Mouse (Mus musculus) MEL (cell line): ENCODE results near the gene Esrra. TPM values are rescaled to one million over a fixed set of nuclear protein-coding genes. Genes with fewer than 3 reads are reported as not detected.
A peak's percentile ranks its signal among the peaks of the same experiment; 100 is the strongest.

Experiments used
- DNase-seq: peaks from one replicate; pipeline ENCODE4 v3.0.0; 2011; ENCODE audit warnings: low read depth, low spot score
- H3K27ac ChIP-seq: 2 replicates; pipeline ENCODE4 v1.5.1; 2012; ENCODE audit warnings: low read depth, mild to moderate bottlenecking, control low read depth, low read length, moderate library complexity; ENCODE audit not compliant: control insufficient read depth
- H3K27me3 ChIP-seq, 2 experiments: fragments of 150-350 bp in 1 of 2; sonication (generic) in 1 of 2; 2 replicates each; pipeline ENCODE4 v1.6.1; 2012; ENCODE audit warnings: low read length in 2 of 2, mild to moderate bottlenecking in 2 of 2, improper control_type of control experiment in 1 of 2, moderate library complexity in 1 of 2; ENCODE audit not compliant: insufficient read depth in 2 of 2, control insufficient read depth in 1 of 2
- H3K36me3 ChIP-seq, 2 experiments: 2 replicates each; pipeline ENCODE4 v1.6.1; 2012 to 2014; ENCODE audit warnings: low read length in 2 of 2, improper control_type of control experiment in 1 of 2, inconsistent platforms in 1 of 2, mild to moderate bottlenecking in 1 of 2; ENCODE audit not compliant: insufficient read depth in 2 of 2, control insufficient read depth in 1 of 2
- H3K4me1 ChIP-seq, 2 experiments: fragments of 150-350 bp in 1 of 2; sonication (generic) in 1 of 2; 2 replicates each; pipeline ENCODE4 v1.6.1; 2012; ENCODE audit warnings: low read length in 2 of 2, improper control_type of control experiment in 1 of 2, mild to moderate bottlenecking in 1 of 2; ENCODE audit not compliant: insufficient read depth in 2 of 2, control insufficient read depth in 1 of 2
- H3K4me3 ChIP-seq, 2 experiments: fragments of 150-350 bp in 1 of 2; sonication (generic) in 1 of 2; 2 replicates each; pipeline ENCODE4 v1.5.1; 2012; ENCODE audit warnings: low read depth in 2 of 2, low read length in 2 of 2, mild to moderate bottlenecking in 2 of 2, moderate library complexity in 2 of 2, control low read depth in 1 of 2, improper control_type of control experiment in 1 of 2; ENCODE audit not compliant: control insufficient read depth in 1 of 2, insufficient read depth in 1 of 2
- H3K79me2 ChIP-seq: 2 replicates; pipeline ENCODE4 v1.6.1; 2012; ENCODE audit warnings: mild to moderate bottlenecking, low read length, moderate library complexity; ENCODE audit not compliant: control insufficient read depth, poor library complexity, insufficient read depth
- H3K9ac ChIP-seq: 2 replicates; pipeline ENCODE4 v1.6.1; 2012; ENCODE audit warnings: low read depth, mild to moderate bottlenecking, control low read depth, low read length, moderate library complexity; ENCODE audit not compliant: control insufficient read depth, poor library complexity, severe bottlenecking
- H3K9me3 ChIP-seq: fragments of 150-350 bp; sonication (generic); replicated peaks from 2 replicates; pipeline ENCODE4 v1.6.1; 2012; ENCODE audit warnings: mild to moderate bottlenecking, low read length, improper control_type of control experiment, moderate library complexity; ENCODE audit not compliant: insufficient read depth
- BHLHE40 ChIP-seq: IDR thresholded peaks from 2 replicates; pipeline ENCODE4 v1.6.1; 2012; ENCODE audit warnings: low read depth, mild to moderate bottlenecking, inconsistent platforms, low read length, improper control_type of control experiment, borderline replicate concordance
- CHD1 ChIP-seq: IDR thresholded peaks from 2 replicates; pipeline ENCODE4 v1.6.1; 2012; ENCODE audit warnings: low read depth, mild to moderate bottlenecking, inconsistent platforms, low read length, improper control_type of control experiment
- CHD2 ChIP-seq: IDR thresholded peaks from 2 replicates; pipeline ENCODE4 v1.6.1; 2011; ENCODE audit warnings: low read length, improper control_type of control experiment
- CTCF ChIP-seq, 3 experiments: IDR thresholded peaks in 2 of 3; conservative IDR thresholded peaks in 1 of 3; 2 replicates each; pipeline ENCODE4 v1.5.1; 2011 to 2012; ENCODE audit warnings: low read length in 3 of 3, low read depth in 2 of 3, mild to moderate bottlenecking in 2 of 3, improper control_type of control experiment in 1 of 3, inconsistent platforms in 1 of 3, mixed read lengths in 1 of 3, moderate library complexity in 1 of 3; ENCODE audit not compliant: control insufficient read depth in 1 of 3, insufficient read depth in 1 of 3, poor library complexity in 1 of 3, severe bottlenecking in 1 of 3
- E2F4 ChIP-seq: IDR thresholded peaks from 2 replicates; pipeline ENCODE4 v1.6.1; 2011; ENCODE audit warnings: low read depth, low read length, improper control_type of control experiment, borderline replicate concordance
- EP300 ChIP-seq, 2 experiments: IDR thresholded peaks; 2 replicates each; pipeline ENCODE4 v1.6.1; 2011; ENCODE audit warnings: improper control_type of control experiment in 2 of 2, low read length in 2 of 2, low read depth in 1 of 2, mild to moderate bottlenecking in 1 of 2
- ETS1 ChIP-seq: IDR thresholded peaks from 2 replicates; pipeline ENCODE4 v1.6.1; 2012; ENCODE audit warnings: low read depth, mild to moderate bottlenecking, inconsistent platforms, low read length, improper control_type of control experiment, moderate library complexity
- GABPA ChIP-seq: IDR thresholded peaks from 2 replicates; pipeline ENCODE4 v1.6.1; 2012; ENCODE audit warnings: low read depth, mild to moderate bottlenecking, inconsistent platforms, low read length, improper control_type of control experiment, moderate library complexity
- GATA1 ChIP-seq: IDR thresholded peaks from 2 replicates; pipeline ENCODE4 v1.6.1; 2011; ENCODE audit warnings: low read depth, low read length, improper control_type of control experiment
- HCFC1 ChIP-seq: IDR thresholded peaks from 2 replicates; pipeline ENCODE4 v1.6.1; 2012; ENCODE audit warnings: low read depth, mild to moderate bottlenecking, inconsistent platforms, low read length, improper control_type of control experiment, moderate library complexity
- JUND ChIP-seq: IDR thresholded peaks from 2 replicates; pipeline ENCODE4 v1.6.1; 2011; ENCODE audit warnings: low read depth, mild to moderate bottlenecking, improper control_type of control experiment, low read length
- KAT2A ChIP-seq: conservative IDR thresholded peaks from 2 replicates; pipeline ENCODE4 v1.6.1; 2012; ENCODE audit warnings: low read depth, low read length, improper control_type of control experiment, inconsistent platforms
- MAFK ChIP-seq: IDR thresholded peaks from 2 replicates; pipeline ENCODE4 v1.6.1; 2011; ENCODE audit warnings: low read depth, mild to moderate bottlenecking, low read length, improper control_type of control experiment, borderline replicate concordance
- MAZ ChIP-seq: IDR thresholded peaks from 2 replicates; pipeline ENCODE4 v1.6.1; 2012; ENCODE audit warnings: low read depth, mild to moderate bottlenecking, inconsistent platforms, low read length, improper control_type of control experiment
- MEF2A ChIP-seq: IDR thresholded peaks from 2 replicates; pipeline ENCODE4 v1.6.1; 2014; ENCODE audit warnings: low read depth, mild to moderate bottlenecking, inconsistent platforms, low read length, improper control_type of control experiment; ENCODE audit not compliant: poor library complexity, insufficient replicate concordance, severe bottlenecking; ENCODE audit errors: extremely low read depth
- NELFE ChIP-seq: IDR thresholded peaks from 2 replicates; pipeline ENCODE4 v1.6.1; 2011; ENCODE audit warnings: low read depth, low read length, improper control_type of control experiment
- NRF1 ChIP-seq: IDR thresholded peaks from 2 replicates; pipeline ENCODE4 v1.6.1; 2014; ENCODE audit warnings: low read depth, mild to moderate bottlenecking, inconsistent platforms, low read length, improper control_type of control experiment, moderate library complexity; ENCODE audit not compliant: poor library complexity, insufficient read depth, severe bottlenecking
- POLR2AphosphoS2 ChIP-seq: IDR thresholded peaks from 2 replicates; pipeline ENCODE4 v1.6.1; 2011; ENCODE audit warnings: low read length, improper control_type of control experiment
- SIN3A ChIP-seq: IDR thresholded peaks from 2 replicates; pipeline ENCODE4 v1.6.1; 2012; ENCODE audit warnings: low read length, improper control_type of control experiment, inconsistent platforms
- SMC3 ChIP-seq: IDR thresholded peaks from 2 replicates; pipeline ENCODE4 v1.6.1; 2011; ENCODE audit warnings: low read depth, low read length, improper control_type of control experiment
- TAL1 ChIP-seq: IDR thresholded peaks from 2 replicates; pipeline ENCODE4 v1.6.1; 2012; ENCODE audit warnings: mild to moderate bottlenecking, inconsistent platforms, low read length, moderate library complexity, mixed read lengths
- TBP ChIP-seq: IDR thresholded peaks from 2 replicates; pipeline ENCODE4 v1.8.0; 2011; ENCODE audit warnings: low read depth, low read length, improper control_type of control experiment
- TCF12 ChIP-seq: IDR thresholded peaks from 2 replicates; pipeline ENCODE4 v1.6.1; 2014; ENCODE audit warnings: low read depth, mild to moderate bottlenecking, inconsistent platforms, low read length, improper control_type of control experiment, moderate library complexity
- UBTF ChIP-seq: IDR thresholded peaks from 2 replicates; pipeline ENCODE4 v1.6.1; 2012; ENCODE audit warnings: low read depth, mild to moderate bottlenecking, inconsistent platforms, low read length, improper control_type of control experiment, moderate library complexity, borderline replicate concordance; ENCODE audit not compliant: insufficient read depth
- ZC3H11A ChIP-seq: IDR thresholded peaks from 2 replicates; pipeline ENCODE4 v1.6.1; 2012; ENCODE audit warnings: low read depth, mild to moderate bottlenecking, inconsistent platforms, low read length, improper control_type of control experiment
- ZKSCAN1 ChIP-seq: IDR thresholded peaks from 2 replicates; pipeline ENCODE4 v1.6.1; 2012; ENCODE audit warnings: low read depth, mild to moderate bottlenecking, inconsistent platforms, low read length, improper control_type of control experiment, moderate library complexity
- polyA plus RNA-seq, 2 experiments: library from polyadenylated mRNA; stranded (reverse) in 1 of 2; unstranded in 1 of 2; fragments of >175 nt in 1 of 2; fragments of >200 nt in 1 of 2; gene quantifications; 2 replicates each; pipeline versions ENCODE4 v1.2.1 to v1.2.4; 2012; ENCODE audit warnings: low replicate concordance in 2 of 2, low read depth in 1 of 2; ENCODE audit not compliant: insufficient read length in 2 of 2, insufficient read depth in 1 of 2, missing spikeins in 1 of 2
- total RNA-seq: library from RNA; depleted of rRNA; stranded (reverse); fragments of 300-350 nt; gene quantifications from 2 replicates; pipeline ENCODE4 v1.2.3, GENCODE M21; 2012

Gene Esrra
- total and polyA plus RNA-seq, 3 experiments = 32.5 to 40.9 TPM; not detected in 1

- TF ChIP-seq GATA1 = 0 out of 2 replicates have a peak, but pooled peaks have one; percentile 35
- no peak for TF ChIP-seq HCFC1
- TF ChIP-seq EP300 (IDR thresholded peaks at IDR 0.05; ENCODE audit: low read depth in 1 of 2, low read length in 2 of 2) = peak in 1 of 2 experiments; percentile 0; a peak in 1 of 4 replicates
- TF ChIP-seq CHD1 = no peak
- no peak for TF ChIP-seq ZC3H11A
- TF ChIP-seq POLR2AphosphoS2 = no peak
- 0 out of 2 replicates have a peak, but pooled peaks have one; percentile 3 for TF ChIP-seq ETS1
- Histone ChIP-seq H3K4me3 (peak overlapping the region in 1 of 2 experiments; percentile 75; a peak in 1 of 4 replicates), H3K27me3 (no peaks in the 10 kb centered on the region), H3K4me1 (peaks cover 0 to 10% of the 10 kb centered on the region in 2 experiments; a peak in 1 of 4 replicates), H3K36me3 (peaks cover 0 to 5% of the 10 kb centered on the region in 2 experiments; a peak in 2 of 4 replicates), H3K9me3 (no peaks in the 10 kb centered on the region), H3K27ac (no peak overlapping the region; the same call in 1 of the 2 replicates), H3K9ac (peak overlapping the region; percentile 77), H3K79me2 (peaks cover 15% of the 10 kb centered on the region)
- DNase-seq = no peak
Observed at GRCm38 (mm10) chr19:6922901-6923735, 1.5 kb upstream of the Esrra start.

GRCm38 (mm10) chr19:6920741-6921636 lies 624 bp downstream of the Esrra start:
- peaks cover 0 to 5% of the 10 kb centered on the region in 2 experiments; a peak in 2 of 4 replicates for H3K36me3 ChIP-seq
- peak overlapping the region; percentile 65 for H3K27ac ChIP-seq
- peak; percentile 77 for DNase-seq
- H3K27me3 ChIP-seq = no peaks in the 10 kb centered on the region
- H3K9me3 ChIP-seq = no peaks in the 10 kb centered on the region
- peaks cover 0 to 10% of the 10 kb centered on the region in 2 experiments; a peak in 1 of 4 replicates for H3K4me1 ChIP-seq
- peak overlapping the region; percentile 88 for H3K9ac ChIP-seq
- peak overlapping the region; percentile 83 to 85 for H3K4me3 ChIP-seq
- H3K79me2 ChIP-seq = peaks cover 15% of the 10 kb centered on the region
- TF ChIP-seq CTCF (IDR thresholded peaks at IDR 0.05 in 2 of 3, conservative IDR thresholded peaks at IDR 0.05 in 1 of 3; ENCODE audit: control insufficient read depth in 1 of 3, insufficient read depth in 1 of 3, low read depth in 2 of 3, low read length in 3 of 3, poor library complexity in 1 of 3, severe bottlenecking in 1 of 3) (peak in 1 of 3 experiments; percentile 30; a peak in 1 of 6 replicates), E2F4 (no peak), NRF1 (no peak), KAT2A (no peak), GABPA (no peak), CHD2 (peak; percentile 62), TAL1 (no peak), SIN3A (0 out of 2 replicates have a peak, but pooled peaks have one; percentile 12), TBP (no peak), JUND (no peak), ZKSCAN1 (no peak), SMC3 (no peak), MEF2A (no peak), ETS1 (peak; percentile 17; the same call in 1 of the 2 replicates), UBTF (no peak), MAZ (no peak), NELFE (no peak; the same call in 1 of the 2 replicates), TCF12 (peak; percentile 28; the same call in 1 of the 2 replicates), BHLHE40 (no peak), MAFK (no peak), EP300 (IDR thresholded peaks at IDR 0.05; ENCODE audit: low read depth in 1 of 2, low read length in 2 of 2) (peak in 1 of 2 experiments; percentile 19; a peak in 1 of 4 replicates)
